Mouse (Mus musculus) midbrain, embryonic 11.5 days (tissue): ENCODE results near the gene Synpo2. TPM values are rescaled to one million over a fixed set of nuclear protein-coding genes. Genes with fewer than 3 reads are reported as not detected.

Source experiments
- ATAC-seq: fragments of 200-750 bp; cut with Nextera tagmentation; 2 replicates; pipeline ENCODE4 v1.8.0; 2017; ENCODE audit warnings: moderate TSS enrichment, moderate library complexity; ENCODE audit not compliant: low FRiP score
- DNase-seq: peaks from one replicate; pipeline ENCODE4 v3.0.0; 2015; ENCODE audit warnings: low spot score; ENCODE audit errors: missing footprints
- H3K27ac ChIP-seq: fragments of 300-500 bp; sonication (generic); 2 replicates; pipeline ENCODE4 v1.5.1; 2014; ENCODE audit warnings: low read depth, low read length
- H3K27me3 ChIP-seq: fragments of 300-500 bp; sonication (generic); 2 replicates; pipeline ENCODE4 v1.6.1; 2014; ENCODE audit warnings: mild to moderate bottlenecking, low read length, moderate library complexity, mixed read lengths; ENCODE audit not compliant: control insufficient read depth, insufficient read depth
- H3K36me3 ChIP-seq: fragments of 300-500 bp; sonication (generic); 2 replicates; pipeline ENCODE4 v1.6.1; 2014; ENCODE audit warnings: mild to moderate bottlenecking, low read length, moderate library complexity, mixed read lengths; ENCODE audit not compliant: control insufficient read depth, insufficient read depth
- H3K4me1 ChIP-seq: fragments of 300-500 bp; sonication (generic); 2 replicates; pipeline ENCODE4 v1.6.1; 2014; ENCODE audit warnings: low read length; ENCODE audit not compliant: control insufficient read depth, insufficient read depth
- H3K4me2 ChIP-seq: fragments of 300-500 bp; sonication (generic); 2 replicates; pipeline ENCODE4 v1.6.1; 2014; ENCODE audit warnings: mild to moderate bottlenecking, moderate library complexity
- H3K4me3 ChIP-seq: fragments of 300-500 bp; sonication (generic); 2 replicates; pipeline ENCODE4 v1.5.1; 2014; ENCODE audit warnings: low read depth, low read length
- H3K9ac ChIP-seq: fragments of 300-500 bp; sonication (generic); 2 replicates; pipeline ENCODE4 v1.6.1; 2014; ENCODE audit warnings: low read length
- H3K9me3 ChIP-seq: fragments of 300-500 bp; sonication (generic); 2 replicates; pipeline ENCODE4 v1.6.1; 2016; ENCODE audit warnings: low read length; ENCODE audit not compliant: control insufficient read depth
- WGBS: fragments of 180-500 bp; shearing (Covaris S2); extraction: QIAGEN DNeasy Blood & Tissue Kit; methylation state at CpG from one replicate; pipeline ENCODE4 v1.1.7; 2014; 5-methylcytosine and 5-hydroxymethylcytosine counted together
- polyA plus RNA-seq: library from polyadenylated mRNA; unstranded; fragments of >200 nt; fragmentation: Nextera tagmentation; extraction: Ambion mirVana; gene quantifications from 2 replicates; pipeline ENCODE4 v1.2.1, GENCODE M21; 2014

The Synpo2 gene
- polyA plus RNA-seq, 1 experiment from 2014 or later: 4.8 TPM

- Histone ChIP-seq H3K27ac (no peak overlapping the region), H3K27me3 (no peaks in the 10 kb centered on the region), H3K4me2 (no peak overlapping the region), H3K4me3 (no peak overlapping the region), H3K9ac (no peak overlapping the region), H3K36me3 (no peaks in the 10 kb centered on the region), H3K9me3 (no peaks in the 10 kb centered on the region), H3K4me1 (no peaks in the 10 kb centered on the region)
- DNase-seq: no peak
- no peak for ATAC-seq
- WGBS: 91% methylated on average over 21 of the region's 21 CpGs
These were observed 113.6 kb downstream of the Synpo2 start for GRCm38 (mm10) chr3:123122151-123123030.

GRCm38 (mm10) chr3:123116903-123117302 lies 119.0 kb downstream of the Synpo2 start:
- WGBS: 54% methylated on average over 16 of the region's 16 CpGs

DNA sequence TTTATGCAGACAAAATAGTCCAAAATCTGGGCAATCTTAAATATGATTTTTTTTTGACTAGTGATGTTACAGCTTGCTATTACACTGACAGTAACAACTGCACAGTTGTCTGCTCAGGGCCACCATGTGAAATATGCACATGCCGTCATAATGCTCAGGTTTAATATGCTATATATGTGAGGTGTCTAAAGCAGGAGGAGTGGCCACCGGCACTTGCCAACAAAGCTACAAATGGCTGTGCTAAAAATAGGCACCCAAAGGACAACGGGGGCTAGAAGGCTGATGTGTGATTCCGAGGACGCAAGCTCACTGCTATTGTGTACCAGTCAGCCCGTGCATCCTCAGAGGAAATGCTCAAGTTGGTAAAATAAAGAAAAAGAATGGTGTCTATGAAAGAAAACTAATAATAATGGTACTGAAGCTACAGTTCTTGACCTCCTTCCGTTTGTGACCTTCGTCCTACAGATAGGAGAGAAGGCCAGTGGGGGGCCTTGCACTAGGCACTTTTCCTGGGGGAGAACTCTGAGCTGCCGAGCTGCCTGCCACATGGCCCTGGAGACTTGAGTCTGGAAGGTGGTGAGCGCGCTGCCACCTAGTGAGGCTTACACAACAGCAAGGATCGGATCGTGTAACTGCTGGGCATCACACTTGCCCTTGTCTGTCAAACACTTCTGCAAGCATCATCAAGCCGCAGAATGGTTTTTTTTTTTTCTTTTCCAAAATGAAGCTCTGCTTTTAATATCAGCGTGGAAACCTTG lies 120.0 kb downstream of the Synpo2 start:
- H3K4me2 ChIP-seq: no peak overlapping the region

More at GRCm38 (mm10) chr3:123116903-123117302, 119.0 kb downstream of the Synpo2 start:
- peak; percentile 75 for DNase-seq
- Histone ChIP-seq H3K4me2 (no peak overlapping the region), H3K4me1 (peaks cover 2% of the 10 kb centered on the region; the same call in 1 of the 2 replicates), H3K9me3 (no peaks in the 10 kb centered on the region), H3K27me3 (no peaks in the 10 kb centered on the region), H3K27ac (no peak overlapping the region), H3K9ac (no peak overlapping the region), H3K4me3 (no peak overlapping the region), H3K36me3 (no peaks in the 10 kb centered on the region)
- ATAC-seq: no peak

GRCm38 (mm10) chr3:123114001-123114635 lies 121.8 kb downstream of the Synpo2 start:
- DNase-seq: no peak
- H3K4me3 ChIP-seq: no peak overlapping the region

More for the DNA sequence above, 120.0 kb downstream of the Synpo2 start:
- Histone ChIP-seq H3K27me3 (no peaks in the 10 kb centered on the region), H3K9me3 (no peaks in the 10 kb centered on the region), H3K9ac (no peak overlapping the region), H3K27ac (no peak overlapping the region), H3K36me3 (no peaks in the 10 kb centered on the region), H3K4me1 (peaks cover 2% of the 10 kb centered on the region; the same call in 1 of the 2 replicates), H3K4me3 (no peak overlapping the region)
- WGBS: 29% methylated on average over 15 of the region's 15 CpGs
- ATAC-seq (0 out of 2 replicates have a peak, but pooled peaks have one; percentile 14), DNase-seq (peak; percentile 87)

GRCm38 (mm10) chr3:123112781-123113180 lies 123.2 kb downstream of the Synpo2 start:
- Histone ChIP-seq H3K9me3 (no peaks in the 10 kb centered on the region), H3K4me1 (peaks cover 2% of the 10 kb centered on the region; the same call in 1 of the 2 replicates), H3K36me3 (no peaks in the 10 kb centered on the region), H3K4me3 (no peak overlapping the region), H3K9ac (no peak overlapping the region), H3K27ac (no peak overlapping the region), H3K4me2 (no peak overlapping the region), H3K27me3 (no peaks in the 10 kb centered on the region)
- 90% methylated on average over 11 of the region's 11 CpGs for WGBS
- ATAC-seq (no peak), DNase-seq (peak; percentile 72)

More at GRCm38 (mm10) chr3:123114001-123114635, 121.8 kb downstream of the Synpo2 start:
- Histone ChIP-seq H3K27me3 (no peaks in the 10 kb centered on the region), H3K36me3 (no peaks in the 10 kb centered on the region), H3K4me2 (no peak overlapping the region), H3K9me3 (no peaks in the 10 kb centered on the region), H3K9ac (no peak overlapping the region), H3K4me1 (peaks cover 2% of the 10 kb centered on the region; the same call in 1 of the 2 replicates), H3K27ac (no peak overlapping the region)
- WGBS: 93% methylated on average over 21 of the region's 21 CpGs
- ATAC-seq: no peak

- no peak overlapping the region for H3K27ac ChIP-seq
- no peak overlapping the region for H3K9ac ChIP-seq
- no peak for ATAC-seq
- H3K9me3 ChIP-seq: no peaks in the 10 kb centered on the region
- no peak overlapping the region for H3K4me3 ChIP-seq
- no peaks in the 10 kb centered on the region for H3K36me3 ChIP-seq
- no peaks in the 10 kb centered on the region for H3K27me3 ChIP-seq
- WGBS: 70% methylated on average over 10 of the region's 10 CpGs
- DNase-seq: no peak
- no peak overlapping the region for H3K4me2 ChIP-seq
- peaks cover 2% of the 10 kb centered on the region; the same call in 1 of the 2 replicates for H3K4me1 ChIP-seq
These were observed 124.8 kb downstream of the Synpo2 start for GRCm38 (mm10) chr3:123111071-123111711.

DNA sequence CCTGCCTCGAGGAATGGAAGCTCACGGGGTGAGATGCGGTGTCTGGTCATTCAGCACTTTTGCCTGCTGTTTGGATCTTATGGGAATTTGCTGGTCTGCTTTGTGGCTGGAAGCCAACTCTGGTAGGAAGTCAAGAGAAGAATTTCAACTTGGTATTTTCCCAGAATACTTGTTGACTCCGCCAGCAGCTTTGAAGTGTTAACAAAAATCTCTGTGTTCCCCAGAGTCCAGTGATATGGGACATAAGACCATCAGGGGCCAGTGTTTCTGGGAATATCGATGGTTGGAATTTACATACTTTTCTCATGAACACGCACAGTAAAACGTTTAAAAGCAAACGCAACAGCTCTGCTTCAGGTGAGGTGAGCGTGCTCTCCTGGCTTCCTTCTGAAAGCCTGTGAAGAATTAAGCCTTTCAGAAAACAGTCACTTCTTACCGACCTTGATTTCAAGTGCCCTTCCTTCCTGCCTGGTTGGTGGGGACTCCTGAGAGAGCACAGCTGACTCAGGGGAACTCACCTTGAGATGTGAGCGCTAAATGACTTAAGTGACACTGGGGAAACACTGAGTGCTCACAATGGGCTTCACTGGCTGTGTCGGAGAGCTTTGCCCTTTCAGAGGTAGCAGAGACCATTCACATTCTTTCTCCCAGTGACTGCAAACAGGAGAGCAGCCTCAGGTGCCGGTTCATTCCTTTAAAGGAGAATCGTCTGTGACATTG lies 128.0 kb downstream of the Synpo2 start:
- Histone ChIP-seq H3K4me1 (no peaks in the 10 kb centered on the region), H3K27me3 (no peaks in the 10 kb centered on the region), H3K27ac (no peak overlapping the region), H3K4me3 (no peak overlapping the region), H3K36me3 (no peaks in the 10 kb centered on the region), H3K9me3 (no peaks in the 10 kb centered on the region), H3K4me2 (no peak overlapping the region), H3K9ac (no peak overlapping the region)
- no peak for ATAC-seq
- WGBS: 83% methylated on average over 14 of the region's 14 CpGs
- no peak for DNase-seq

DNA sequence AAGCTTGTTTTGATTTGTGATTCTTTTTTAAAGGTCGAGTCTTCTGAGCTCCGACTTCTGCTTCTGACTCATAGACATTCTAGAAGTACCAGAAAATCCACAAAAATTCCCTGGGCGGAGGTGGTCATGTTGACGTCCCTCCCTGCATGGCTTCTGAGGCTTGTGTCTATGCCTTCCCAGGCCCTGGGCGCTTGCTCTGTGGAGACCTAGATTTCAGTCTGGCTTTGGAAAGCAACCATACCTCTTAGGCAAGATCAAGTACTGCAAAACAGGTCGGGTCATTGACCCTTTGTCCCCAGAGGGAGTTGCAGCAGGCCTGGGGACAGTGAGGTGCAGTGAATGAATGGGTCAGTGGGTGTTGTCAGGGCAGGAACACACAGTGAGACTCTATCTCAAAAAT lies 131.6 kb downstream of the Synpo2 start:
- H3K4me3 ChIP-seq: no peak overlapping the region
- no peak overlapping the region for H3K9ac ChIP-seq
- ATAC-seq (no peak), DNase-seq (no peak)
- H3K27me3 ChIP-seq: no peaks in the 10 kb centered on the region
- 79% methylated on average over 6 of the region's 6 CpGs for WGBS
- no peaks in the 10 kb centered on the region for H3K4me1 ChIP-seq
- no peaks in the 10 kb centered on the region for H3K9me3 ChIP-seq
- no peak overlapping the region for H3K4me2 ChIP-seq
- H3K36me3 ChIP-seq: no peaks in the 10 kb centered on the region
- H3K27ac ChIP-seq: no peak overlapping the region
